Mouse (Mus musculus): Measurements from ENCODE around the gene Nek11. TPM values are rescaled to one million over a fixed set of nuclear protein-coding genes. Genes with fewer than 3 reads are reported as not detected.

Nek11 gene
- polyA plus RNA-seq, 1 experiment from 2014 or later = 0.08 TPM

DNA sequence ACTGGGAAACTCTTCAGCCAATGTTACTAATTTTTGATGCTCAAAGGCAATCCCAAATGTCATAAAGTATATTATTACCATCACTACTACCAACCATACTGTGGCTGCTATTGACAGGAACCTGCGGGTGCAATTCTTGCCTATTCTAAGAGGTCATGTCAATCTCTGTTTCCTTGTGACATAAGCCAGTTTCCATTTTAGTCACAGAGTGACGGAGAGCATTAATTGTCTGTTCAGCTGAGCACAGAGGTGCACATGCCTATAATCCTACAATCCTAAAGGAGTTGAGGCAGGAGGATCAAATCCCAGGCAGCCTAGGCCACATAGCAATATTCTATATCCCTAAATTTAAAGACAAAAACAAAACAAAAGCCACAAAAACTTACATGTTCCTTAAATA, 33.1 kb downstream of the Nek11 start:
- WGBS = 83% methylated on average over 2 of the region's 2 CpGs
- DNase-seq (no peak), ATAC-seq (ENCODE audit: insufficient read depth) (no peak)
- no peak for TF ChIP-seq CTCF (IDR thresholded peaks at IDR 0.05; ENCODE audit: low read depth)
- H3K4me1 ChIP-seq (ENCODE audit: insufficient read depth) = no peaks in the 10 kb centered on the region
- no peaks in the 10 kb centered on the region for H3K27me3 ChIP-seq (ENCODE audit: insufficient read depth, low read length)
- H3K27ac ChIP-seq (ENCODE audit: low read depth) = no peak overlapping the region
- no peak overlapping the region for H3K4me3 ChIP-seq (ENCODE audit: low read depth, low read length)
- H3K4me2 ChIP-seq = no peak overlapping the region
- H3K9ac ChIP-seq = no peak overlapping the region
- H3K9me3 ChIP-seq (ENCODE audit: low read depth, low read length) = no peaks in the 10 kb centered on the region
- H3K36me3 ChIP-seq (ENCODE audit: insufficient read depth) = no peaks in the 10 kb centered on the region

GRCm38 (mm10) chr9:105349034-105349433, 46.3 kb downstream of the Nek11 start:
- ATAC-seq (ENCODE audit: insufficient read depth) = no peak
- TF ChIP-seq CTCF (IDR thresholded peaks at IDR 0.05; ENCODE audit: low read depth) = no peak
- H3K4me1 ChIP-seq (ENCODE audit: insufficient read depth) = no peaks in the 10 kb centered on the region
- no peak overlapping the region for H3K27ac ChIP-seq (ENCODE audit: low read depth)
- no peaks in the 10 kb centered on the region for H3K9me3 ChIP-seq (ENCODE audit: low read depth, low read length)
- WGBS = 69% methylated on average over 5 of the region's 5 CpGs
- no peaks in the 10 kb centered on the region for H3K27me3 ChIP-seq (ENCODE audit: insufficient read depth, low read length)
- no peak for DNase-seq
- no peaks in the 10 kb centered on the region for H3K36me3 ChIP-seq (ENCODE audit: insufficient read depth)
- H3K4me3 ChIP-seq (ENCODE audit: low read depth, low read length) = no peak overlapping the region
- H3K4me2 ChIP-seq = no peak overlapping the region
- H3K9ac ChIP-seq = no peak overlapping the region

DNA sequence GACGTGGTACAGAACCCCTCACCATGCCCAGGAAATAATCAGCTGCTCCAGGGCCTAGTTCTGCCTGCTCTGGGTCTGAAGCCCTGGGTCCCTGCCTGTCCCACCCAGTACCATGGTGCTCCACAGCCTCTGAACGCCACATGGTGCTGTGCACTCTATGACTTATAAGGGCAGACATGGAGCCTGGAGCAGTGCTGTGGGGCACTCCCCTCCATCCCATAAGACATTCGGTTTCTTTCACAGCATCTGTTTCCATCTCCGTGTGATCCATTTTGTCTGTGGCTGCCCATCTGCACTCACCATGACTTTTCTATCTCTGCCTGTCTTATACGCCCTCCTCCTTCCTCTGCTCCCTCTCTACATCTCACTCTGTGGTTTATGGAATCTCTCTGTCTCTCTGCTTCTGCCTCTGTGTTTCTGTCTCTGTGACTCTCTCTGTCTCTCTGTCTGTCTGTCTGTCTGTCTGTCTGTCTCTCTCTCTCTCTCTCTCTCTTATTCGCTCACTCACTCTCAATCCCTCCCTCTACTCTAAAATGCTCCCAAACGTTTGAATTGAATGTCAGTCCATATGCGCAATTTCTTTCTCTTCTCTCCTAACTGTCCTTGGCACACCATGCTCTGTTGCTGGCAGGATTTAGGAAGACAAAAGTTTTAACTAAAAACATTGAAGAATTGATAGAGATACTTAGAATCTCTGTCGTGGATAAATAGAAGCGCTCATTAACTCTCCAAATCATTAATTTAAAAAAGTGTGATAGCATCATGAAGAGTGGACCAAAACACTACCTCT, 46.9 kb downstream of the Nek11 start:
- Histone ChIP-seq H3K4me3 (ENCODE audit: low read depth, low read length) (no peak overlapping the region), H3K4me2 (no peak overlapping the region), H3K9ac (no peak overlapping the region), H3K36me3 (ENCODE audit: insufficient read depth) (no peaks in the 10 kb centered on the region), H3K9me3 (ENCODE audit: low read depth, low read length) (no peaks in the 10 kb centered on the region), H3K27me3 (ENCODE audit: insufficient read depth, low read length) (no peaks in the 10 kb centered on the region), H3K27ac (ENCODE audit: low read depth) (no peak overlapping the region), H3K4me1 (ENCODE audit: insufficient read depth) (no peaks in the 10 kb centered on the region)
- ATAC-seq (ENCODE audit: insufficient read depth) (no peak), DNase-seq (no peak)
- TF ChIP-seq CTCF (IDR thresholded peaks at IDR 0.05; ENCODE audit: low read depth) = no peak
- WGBS = 71% methylated on average over 10 of the region's 10 CpGs

- Histone ChIP-seq H3K27me3 (ENCODE audit: insufficient read depth, low read length) (no peaks in the 10 kb centered on the region), H3K27ac (ENCODE audit: low read depth) (no peak overlapping the region), H3K36me3 (ENCODE audit: insufficient read depth) (no peaks in the 10 kb centered on the region), H3K4me1 (ENCODE audit: insufficient read depth) (no peaks in the 10 kb centered on the region), H3K4me2 (no peak overlapping the region), H3K4me3 (ENCODE audit: low read depth, low read length) (no peak overlapping the region), H3K9ac (no peak overlapping the region), H3K9me3 (ENCODE audit: low read depth, low read length) (no peaks in the 10 kb centered on the region)
- ATAC-seq (ENCODE audit: insufficient read depth) (no peak), DNase-seq (peak; percentile 2)
- TF ChIP-seq CTCF (IDR thresholded peaks at IDR 0.05; ENCODE audit: low read depth) = no peak
- WGBS = 41% methylated on average over 10 of the region's 10 CpGs
Observed at GRCm38 (mm10) chr9:105342994-105343656, 52.2 kb downstream of the Nek11 start.

GRCm38 (mm10) chr9:105342565-105342964, 52.8 kb downstream of the Nek11 start:
- no peak overlapping the region for H3K4me2 ChIP-seq
- no peak overlapping the region for H3K27ac ChIP-seq (ENCODE audit: low read depth)
- no peaks in the 10 kb centered on the region for H3K27me3 ChIP-seq (ENCODE audit: insufficient read depth, low read length)
- DNase-seq (no peak), ATAC-seq (ENCODE audit: insufficient read depth) (no peak)
- TF ChIP-seq CTCF (IDR thresholded peaks at IDR 0.05; ENCODE audit: low read depth) = no peak
- H3K36me3 ChIP-seq (ENCODE audit: insufficient read depth) = no peaks in the 10 kb centered on the region
- H3K9ac ChIP-seq = no peak overlapping the region
- WGBS = 75% methylated on average over 3 of the region's 3 CpGs
- H3K9me3 ChIP-seq (ENCODE audit: low read depth, low read length) = no peaks in the 10 kb centered on the region
- H3K4me3 ChIP-seq (ENCODE audit: low read depth, low read length) = no peak overlapping the region
- no peaks in the 10 kb centered on the region for H3K4me1 ChIP-seq (ENCODE audit: insufficient read depth)

DNA sequence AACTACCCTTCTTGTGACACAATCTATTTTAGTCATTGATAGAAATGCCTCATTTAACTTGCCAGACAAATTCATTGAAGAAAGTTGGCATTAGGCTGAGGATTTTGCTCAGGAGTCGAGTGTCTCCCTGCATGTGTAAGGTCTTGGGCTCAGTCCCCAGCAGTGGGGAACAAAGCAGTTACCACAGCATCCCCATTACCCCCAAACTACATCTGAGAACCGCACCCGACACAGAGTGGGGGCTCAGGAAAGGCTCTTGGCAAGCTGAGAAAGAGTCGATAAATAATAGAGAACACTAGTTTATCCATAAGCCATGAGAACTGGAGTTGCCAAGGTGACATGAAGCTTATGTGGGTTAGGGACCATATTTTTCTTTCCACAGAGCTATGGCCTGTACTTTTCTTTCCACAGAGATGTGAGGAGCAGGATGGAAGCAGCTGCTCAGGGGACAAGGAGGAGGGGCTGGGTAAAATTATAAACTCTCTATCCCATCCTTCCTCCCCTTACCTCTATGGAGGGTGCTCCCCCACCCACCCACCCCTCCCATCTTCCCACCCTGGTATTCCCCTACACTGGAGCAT, 62.8 kb downstream of the Nek11 start:
- DNase-seq (no peak), ATAC-seq (ENCODE audit: insufficient read depth) (no peak)
- Histone ChIP-seq H3K27me3 (ENCODE audit: insufficient read depth, low read length) (no peaks in the 10 kb centered on the region), H3K36me3 (ENCODE audit: insufficient read depth) (no peaks in the 10 kb centered on the region), H3K9me3 (ENCODE audit: low read depth, low read length) (no peaks in the 10 kb centered on the region), H3K4me3 (ENCODE audit: low read depth, low read length) (no peak overlapping the region), H3K27ac (ENCODE audit: low read depth) (no peak overlapping the region), H3K9ac (no peak overlapping the region), H3K4me2 (no peak overlapping the region), H3K4me1 (ENCODE audit: insufficient read depth) (no peaks in the 10 kb centered on the region)
- TF ChIP-seq CTCF (IDR thresholded peaks at IDR 0.05; ENCODE audit: low read depth) = no peak
- 74% methylated on average over 4 of the region's 4 CpGs for WGBS

DNA sequence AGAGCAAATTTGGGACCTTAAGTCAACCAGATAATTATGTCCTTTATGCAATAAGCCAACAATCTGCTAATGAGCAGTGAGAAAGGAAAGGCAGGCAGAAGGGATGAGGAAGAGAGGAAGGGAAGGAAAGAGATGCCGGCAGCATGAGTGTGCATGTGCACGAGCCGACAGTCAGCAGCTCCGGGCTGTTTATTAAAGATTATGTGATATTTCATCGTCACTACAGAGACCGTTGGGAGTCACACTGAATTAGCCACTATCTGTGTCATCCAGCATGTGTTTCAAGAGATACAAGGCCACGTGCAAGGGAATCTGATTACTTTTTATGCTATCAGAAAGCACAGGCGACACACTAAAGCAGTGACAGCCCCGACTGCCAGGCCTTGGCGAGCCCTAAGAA, 73.5 kb downstream of the Nek11 start:
- H3K4me3 ChIP-seq (ENCODE audit: low read depth, low read length) = no peak overlapping the region
- no peak overlapping the region for H3K9ac ChIP-seq
- no peak for ATAC-seq (ENCODE audit: insufficient read depth)
- H3K9me3 ChIP-seq (ENCODE audit: low read depth, low read length) = no peaks in the 10 kb centered on the region
- DNase-seq = no peak
- H3K27ac ChIP-seq (ENCODE audit: low read depth) = no peak overlapping the region
- 73% methylated on average over 10 of the region's 10 CpGs for WGBS
- no peaks in the 10 kb centered on the region for H3K27me3 ChIP-seq (ENCODE audit: insufficient read depth, low read length)
- H3K4me1 ChIP-seq (ENCODE audit: insufficient read depth) = no peaks in the 10 kb centered on the region
- H3K4me2 ChIP-seq = no peak overlapping the region
- no peaks in the 10 kb centered on the region for H3K36me3 ChIP-seq (ENCODE audit: insufficient read depth)
- TF ChIP-seq CTCF (IDR thresholded peaks at IDR 0.05; ENCODE audit: low read depth) = no peak

Data from lung, embryonic 14.5 days (tissue).